Mouse (Mus musculus) heart, adult 11 months (tissue): ENCODE data around the gene Gpam.
A peak's percentile ranks its signal among the peaks of the same experiment; 100 is the strongest.

Experiments
- DNase-seq: peaks from one replicate; pipeline ENCODE4 v3.0.0; 2022

Gpam gene

DNA sequence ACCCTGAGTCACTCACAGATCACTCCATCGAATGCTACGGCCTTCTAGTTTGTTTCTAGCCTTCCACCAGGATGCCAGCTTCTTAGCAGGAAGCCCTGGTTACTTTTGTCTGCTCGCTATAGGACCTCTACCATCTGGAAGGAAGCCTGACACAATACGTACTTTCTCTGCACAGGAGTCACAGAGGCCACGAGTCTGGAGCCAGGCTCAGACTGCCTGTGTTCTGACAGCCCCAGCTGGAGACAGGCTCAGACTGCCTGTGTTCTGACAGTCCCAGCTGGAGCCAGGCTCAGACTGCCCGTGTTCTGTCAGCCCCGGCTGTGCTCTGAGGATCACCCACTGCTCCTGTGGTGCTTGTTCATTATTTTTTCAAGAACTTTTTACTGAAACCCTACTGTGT is 10.8 kb upstream of the Gpam start:
- peak; percentile 96 for DNase-seq

DNA sequence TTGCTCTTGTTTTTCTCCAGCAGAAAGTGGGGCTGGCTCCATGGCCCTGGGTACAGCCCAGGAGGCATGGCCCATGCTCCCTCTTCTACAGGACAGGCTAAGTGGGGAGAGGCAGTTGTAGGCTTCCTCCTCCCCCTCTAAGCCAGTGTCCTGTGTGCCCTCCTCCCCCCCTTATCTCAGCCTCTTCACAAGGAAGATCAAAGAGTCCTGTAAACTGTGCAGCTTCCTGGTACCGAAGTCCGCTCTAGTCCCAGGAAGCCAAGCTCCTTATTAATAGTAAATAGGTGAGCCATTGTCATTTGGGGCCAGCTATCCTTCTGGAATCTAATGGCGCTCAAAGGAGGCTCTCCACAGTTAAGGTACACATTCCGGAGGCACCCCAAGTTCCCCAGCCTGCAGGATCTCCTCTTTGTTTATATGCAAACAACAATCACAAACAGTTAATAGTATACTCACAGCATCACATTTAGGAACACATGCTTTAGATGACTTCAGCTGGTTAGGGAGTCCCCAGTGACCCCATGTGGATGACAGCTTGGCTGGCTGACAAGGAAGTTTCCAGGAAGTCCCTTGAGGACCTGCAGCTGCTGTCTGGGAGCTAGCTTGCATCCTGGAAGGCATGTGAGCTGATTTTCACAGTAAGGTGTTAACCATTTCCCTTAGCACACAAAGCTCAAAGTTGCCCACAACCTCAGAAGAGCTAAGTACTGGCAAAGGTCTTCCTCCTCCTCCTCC is 9.8 kb upstream of the Gpam start:
- peak; percentile 98 for DNase-seq

DNA sequence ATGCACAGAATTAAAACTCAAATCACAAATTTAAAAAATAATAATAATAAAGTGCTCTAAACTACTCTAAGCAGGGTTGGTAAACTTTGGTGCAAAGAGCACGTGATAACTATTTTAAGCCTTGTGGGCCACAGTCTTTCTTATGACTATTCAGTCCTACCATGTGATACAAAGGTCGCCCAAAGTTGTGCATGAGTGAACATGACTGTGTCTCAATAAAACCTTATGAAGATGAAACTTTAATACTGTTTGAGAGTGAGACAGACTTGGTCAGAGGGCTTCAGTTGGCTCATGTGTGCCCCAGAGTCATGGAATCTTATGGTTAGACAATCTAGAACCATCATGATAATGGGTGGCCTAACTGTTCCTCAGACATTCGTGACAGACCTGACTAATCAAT is 8.9 kb upstream of the Gpam start:
- DNase-seq = peak; percentile 51

- peak; percentile 88 for DNase-seq
Observed at GRCm38 (mm10) chr19:55134521-55134920, 7.5 kb upstream of the Gpam start.

- peak; percentile 53 for DNase-seq
Observed at GRCm38 (mm10) chr19:55132476-55132875, 5.4 kb upstream of the Gpam start.

DNA sequence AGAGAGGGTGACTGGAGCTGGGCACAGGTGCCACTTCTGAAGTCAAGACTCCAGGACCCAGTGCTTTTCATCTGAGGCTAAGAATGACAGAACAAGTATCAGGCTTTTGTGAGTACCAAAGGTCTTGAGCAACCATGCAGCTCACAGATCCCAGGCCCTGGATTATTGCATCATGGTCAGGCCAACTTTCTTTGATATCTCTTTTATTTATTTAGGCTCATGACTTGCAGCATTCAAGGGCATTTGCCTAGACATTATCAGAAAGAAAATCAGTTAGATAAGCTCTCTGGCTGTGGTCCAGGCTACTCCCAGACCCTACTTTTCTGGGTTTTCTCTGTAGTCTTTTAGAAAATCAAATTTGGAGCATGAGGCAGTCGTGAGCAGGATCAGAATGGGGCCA is 4.7 kb upstream of the Gpam start:
- peak; percentile 79 for DNase-seq

DNA sequence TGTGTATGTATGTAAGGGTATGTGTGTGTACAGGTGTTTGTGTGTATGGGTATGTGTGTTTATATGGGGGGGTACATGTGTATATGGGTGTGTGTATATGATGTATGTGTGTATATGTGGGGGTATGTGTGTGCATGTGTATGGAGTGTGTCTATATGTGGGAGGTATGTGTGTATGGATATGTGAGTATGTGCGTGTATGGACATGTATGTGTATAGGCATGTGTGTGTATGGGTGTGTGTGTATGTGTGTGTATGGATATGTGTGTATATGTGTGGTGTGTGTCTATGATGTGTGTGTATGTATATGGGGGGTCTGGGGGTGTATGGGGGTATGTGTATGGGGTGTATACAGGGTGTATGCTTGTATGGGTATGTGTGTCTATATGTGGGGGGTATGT is 1.4 kb upstream of the Gpam start:
- DNase-seq = peak; percentile 79

DNA sequence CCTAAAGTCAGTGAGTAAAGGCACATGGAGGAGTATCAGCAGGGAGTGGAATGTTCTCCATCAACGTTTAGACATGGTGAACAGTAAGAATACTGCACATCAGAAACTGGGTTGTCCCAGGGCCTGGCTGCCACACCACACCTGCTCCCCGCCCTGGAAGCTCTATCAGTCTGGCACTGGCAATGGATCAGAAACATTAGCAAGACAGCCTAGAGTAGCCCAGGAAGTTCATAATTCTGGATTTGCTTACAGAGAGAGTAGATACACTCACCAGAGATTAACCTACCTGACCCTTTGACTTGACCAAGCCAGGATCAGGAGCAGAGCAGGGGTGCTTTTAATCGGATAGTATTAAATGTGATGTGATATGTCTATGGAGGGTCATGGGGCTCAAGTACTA is 1.6 kb downstream of the Gpam start:
- DNase-seq = peak; percentile 86

DNA sequence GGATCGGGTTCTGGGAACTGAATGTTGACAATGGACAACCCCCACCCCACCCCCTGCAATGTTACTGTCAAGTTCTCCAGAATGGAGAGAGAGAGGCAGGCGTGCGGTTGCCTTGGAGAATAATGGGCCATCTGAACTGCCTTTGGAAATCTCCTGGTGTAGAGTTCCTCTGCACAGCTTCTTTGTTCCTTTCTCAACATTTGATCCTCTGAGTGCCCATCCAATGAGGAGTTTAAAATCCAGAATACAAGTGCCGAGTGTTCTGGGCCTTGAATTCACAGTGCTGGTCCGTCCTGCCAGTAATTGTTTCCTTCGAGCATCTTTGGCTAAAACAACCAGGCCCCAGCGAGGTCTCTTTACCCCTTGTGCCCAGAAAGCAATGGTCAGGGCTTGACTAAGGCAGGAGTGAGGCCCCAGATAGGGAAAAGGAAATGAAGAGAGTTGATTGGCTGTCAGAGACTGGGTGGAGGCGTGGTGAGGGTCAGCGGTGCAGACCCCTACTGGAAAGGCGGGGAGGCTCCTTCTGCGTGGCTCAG is 4.0 kb downstream of the Gpam start:
- peak; percentile 86 for DNase-seq

DNA sequence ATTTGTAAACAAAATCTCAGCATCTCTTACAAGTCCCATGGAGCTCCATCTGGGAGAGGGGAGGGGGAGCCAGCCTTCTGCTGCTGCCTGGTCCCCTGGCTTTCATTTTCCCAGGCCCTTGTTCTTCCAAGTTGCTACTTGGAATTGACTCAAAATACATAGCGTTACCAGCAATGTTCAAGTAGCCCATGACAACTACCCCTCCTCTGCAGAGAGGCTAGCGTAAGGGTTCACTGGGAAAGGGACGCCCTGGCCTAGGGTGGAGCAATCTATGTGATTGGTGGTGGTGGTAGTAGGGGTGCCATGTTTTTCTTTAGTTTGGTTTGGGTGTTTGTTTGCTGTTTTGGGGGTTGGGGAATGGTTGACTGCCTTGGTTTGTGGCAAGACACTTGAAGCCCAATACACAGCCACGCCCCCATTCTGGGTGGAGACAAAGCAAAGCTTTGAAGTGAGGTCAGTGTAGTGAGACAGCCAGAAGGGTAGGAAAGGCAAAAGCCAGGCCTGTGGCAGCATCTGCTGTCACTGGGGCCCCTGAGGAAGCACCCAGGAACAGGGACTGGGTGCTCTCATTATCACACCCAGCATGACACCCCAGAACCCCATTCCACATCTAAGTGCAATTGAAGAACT is 4.6 kb downstream of the Gpam start:
- DNase-seq = peak; percentile 92

GRCm38 (mm10) chr19:55121836-55122235 is 5.2 kb downstream of the Gpam start:
- DNase-seq = peak; percentile 86

- DNase-seq = peak; percentile 84
Observed at GRCm38 (mm10) chr19:55120518-55121244, 6.4 kb downstream of the Gpam start.

DNA sequence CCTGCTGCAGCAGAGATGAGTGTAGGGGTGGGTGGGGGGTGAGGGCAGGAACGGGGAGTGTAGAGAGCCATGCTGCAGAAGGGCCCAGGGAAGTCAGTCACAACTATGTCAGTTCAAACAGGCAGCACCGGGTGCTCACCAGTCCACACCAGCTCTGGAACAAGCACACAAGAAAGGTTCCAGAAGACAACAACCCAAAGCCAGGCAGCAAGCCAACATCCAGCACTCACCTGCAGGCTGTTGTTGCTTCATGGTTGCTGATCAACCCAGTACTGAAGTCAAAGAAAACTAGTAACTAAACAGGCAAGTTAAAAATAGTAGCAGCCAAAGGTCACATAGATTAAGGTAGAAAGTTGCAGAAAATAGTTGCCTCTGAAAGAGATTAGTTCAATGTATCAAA is 7.5 kb downstream of the Gpam start:
- peak; percentile 87 for DNase-seq

DNA sequence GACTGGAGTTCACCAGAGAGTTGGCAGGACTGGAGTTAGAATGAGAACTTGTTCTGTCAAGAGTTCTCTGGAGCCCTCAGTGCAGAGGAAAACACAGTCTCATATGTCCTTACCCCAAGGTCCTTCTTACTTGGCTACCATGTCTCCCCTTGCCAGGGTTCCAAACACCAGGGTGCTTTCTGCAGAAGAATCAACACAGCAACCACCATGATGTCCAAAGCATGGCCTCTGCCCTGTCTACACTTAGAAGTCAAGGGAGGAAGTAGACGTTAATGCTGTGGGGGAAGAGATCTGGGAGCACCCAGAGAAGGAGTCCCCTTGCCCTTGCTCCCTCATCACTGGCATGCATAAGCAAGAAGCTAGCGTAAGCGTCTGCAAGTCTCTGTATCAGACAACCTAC is 9.0 kb downstream of the Gpam start:
- peak; percentile 51 for DNase-seq

DNA sequence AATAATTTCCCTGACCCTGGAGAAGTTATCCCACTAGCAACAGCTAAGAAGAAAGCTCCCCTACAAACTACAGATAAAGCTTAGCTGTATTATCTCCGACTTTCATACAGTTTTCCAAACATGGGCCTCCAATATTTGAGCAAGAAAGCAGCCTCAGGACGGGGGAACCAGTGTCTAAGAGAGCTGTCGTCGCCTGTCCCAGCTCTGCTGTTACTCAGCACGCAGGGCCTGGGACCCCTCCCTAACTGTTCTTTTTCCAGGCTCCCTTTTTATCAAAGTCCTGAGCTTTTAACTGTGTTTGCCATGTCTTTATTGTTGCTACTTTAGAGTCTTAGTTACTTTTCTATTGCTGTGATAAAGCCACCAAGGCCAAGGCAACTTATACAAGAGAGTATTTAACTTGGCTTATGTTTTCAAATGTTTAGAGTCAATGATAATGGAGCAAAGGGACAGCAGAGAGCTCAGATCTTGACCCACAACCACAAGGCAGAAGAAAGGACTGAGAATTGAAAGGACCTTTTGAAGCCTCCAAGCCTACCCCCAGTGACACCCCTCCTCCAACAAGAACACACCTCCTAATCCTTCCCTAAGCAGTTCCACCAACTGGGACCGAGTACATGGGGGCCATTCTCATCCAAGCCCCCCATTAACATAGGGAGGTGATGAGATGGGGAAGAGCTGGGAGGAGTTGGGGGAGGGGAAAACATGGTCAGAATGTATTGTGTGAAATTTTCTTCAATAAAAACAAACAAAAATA is 9.8 kb downstream of the Gpam start:
- DNase-seq = peak; percentile 21

DNA sequence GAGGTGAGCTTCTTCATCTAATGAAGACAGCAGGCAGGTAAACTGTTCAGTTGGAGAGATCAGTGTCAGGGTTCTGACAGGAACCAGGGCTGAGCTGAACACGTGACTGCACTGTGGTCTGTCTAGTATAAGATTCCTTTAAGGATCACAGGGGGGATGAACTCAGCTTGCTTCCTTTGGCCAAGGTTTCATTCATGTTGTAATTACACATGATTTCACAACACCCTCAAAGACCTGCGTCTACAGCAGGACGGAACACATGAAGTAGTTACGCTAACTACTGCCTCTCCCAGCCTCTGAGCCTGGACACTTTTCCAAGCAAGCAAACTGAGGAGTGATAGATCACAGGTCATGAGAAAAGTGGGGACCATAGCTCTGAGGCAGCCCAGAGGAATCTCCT is 11.5 kb downstream of the Gpam start:
- DNase-seq = peak; percentile 88

GRCm38 (mm10) chr19:55114825-55115395 is 12.1 kb downstream of the Gpam start:
- DNase-seq = peak; percentile 72

DNA sequence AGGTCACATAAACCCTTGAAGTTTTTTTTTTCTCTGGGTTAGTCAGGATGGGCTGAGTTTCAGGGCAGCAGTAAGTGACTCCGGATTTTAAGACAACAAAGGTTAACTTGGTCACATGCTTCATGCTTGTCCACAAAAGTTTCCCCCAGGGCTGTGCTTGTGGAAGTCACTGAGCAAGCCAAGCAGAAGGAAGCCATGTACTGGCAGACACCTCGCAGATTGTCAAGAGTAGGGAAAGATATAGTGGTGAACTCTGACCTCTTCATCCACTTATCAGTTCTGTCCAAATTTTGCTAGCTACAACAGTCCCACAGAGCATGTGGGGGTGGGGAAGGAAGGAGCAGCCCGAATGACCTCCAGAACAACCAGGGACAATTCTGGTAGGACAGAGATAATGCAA is 19.1 kb downstream of the Gpam start:
- DNase-seq = peak; percentile 69

DNA sequence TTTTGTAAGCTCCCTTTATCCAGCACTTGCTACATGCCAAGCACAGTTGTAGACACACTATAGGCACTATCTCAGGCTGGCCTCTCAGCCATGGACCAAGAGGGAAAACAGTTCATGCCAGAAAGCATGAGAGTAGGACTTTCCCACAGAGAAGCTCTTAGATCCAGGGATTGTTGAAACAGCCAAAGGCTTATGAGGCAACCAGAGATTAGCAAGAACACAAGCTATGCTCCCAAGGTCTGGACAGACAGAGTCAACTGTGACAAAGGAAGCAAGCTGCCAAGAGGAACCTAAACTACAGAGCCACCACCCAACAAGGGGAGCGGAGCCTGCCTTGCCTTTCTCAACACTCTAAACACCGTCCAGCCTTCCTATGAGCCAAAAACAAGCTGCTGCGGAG is 21.1 kb downstream of the Gpam start:
- DNase-seq = peak; percentile 96

- peak; percentile 99 for DNase-seq
Observed at GRCm38 (mm10) chr19:55103081-55103830, 23.8 kb downstream of the Gpam start.

DNA sequence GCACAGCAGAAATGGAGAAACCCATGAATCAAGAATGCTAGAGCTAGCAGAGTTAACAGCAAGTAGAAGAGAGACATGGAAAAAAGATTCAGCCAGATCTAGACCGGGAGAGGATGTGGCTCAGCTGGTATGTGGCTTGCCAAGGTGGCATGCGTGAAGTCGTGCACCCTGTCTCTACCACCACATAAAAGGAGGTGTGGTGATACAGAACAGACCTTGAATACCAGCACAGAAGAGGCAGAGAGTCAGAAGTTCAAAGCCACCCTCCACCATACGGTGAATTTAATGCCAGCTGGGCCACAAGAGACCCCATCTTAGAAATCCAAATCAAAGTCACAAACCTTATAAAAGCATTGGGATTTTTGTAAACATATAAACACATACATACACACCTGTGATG is 25.4 kb downstream of the Gpam start:
- DNase-seq = peak; percentile 87
